Mouse (Mus musculus) brown adipose tissue, adult 24 weeks (tissue): Measurements from ENCODE around the gene Zdhhc12. TPM values are rescaled to one million over a fixed set of nuclear protein-coding genes. Genes with fewer than 3 reads are reported as not detected.
"Not testable (repeated sequence)": the region's sequence is repeated elsewhere in the genome, so short reads cannot be mapped to it uniquely, and the experiment has no call there.

Experiments used
- H3K27ac ChIP-seq: fragments of 200-500 bp; replicated peaks from 2 replicates; pipeline ENCODE4 v1.5.1; 2012; ENCODE audit warnings: low read depth, mild to moderate bottlenecking, low read length
- H3K4me1 ChIP-seq: fragments of 200-500 bp; 2 replicates; pipeline ENCODE4 v1.6.1; 2012; ENCODE audit warnings: low read length, mixed read lengths; ENCODE audit not compliant: control insufficient read depth, insufficient read depth, insufficient read length
- H3K4me3 ChIP-seq: fragments of 200-500 bp; 2 replicates; pipeline ENCODE4 v1.5.1; 2012; ENCODE audit warnings: low read depth, mild to moderate bottlenecking, low read length, moderate library complexity; ENCODE audit not compliant: insufficient read depth
- polyA plus RNA-seq: library from polyadenylated mRNA; stranded (reverse); fragments of >200 nt; gene quantifications from 2 replicates; pipeline ENCODE4 v1.2.4, GENCODE M21; 2012; ENCODE audit not compliant: missing spikeins, insufficient read depth, insufficient read length

The Zdhhc12 gene
- polyA plus RNA-seq: 3.8 and 5.7 TPM in 2 replicates

DNA sequence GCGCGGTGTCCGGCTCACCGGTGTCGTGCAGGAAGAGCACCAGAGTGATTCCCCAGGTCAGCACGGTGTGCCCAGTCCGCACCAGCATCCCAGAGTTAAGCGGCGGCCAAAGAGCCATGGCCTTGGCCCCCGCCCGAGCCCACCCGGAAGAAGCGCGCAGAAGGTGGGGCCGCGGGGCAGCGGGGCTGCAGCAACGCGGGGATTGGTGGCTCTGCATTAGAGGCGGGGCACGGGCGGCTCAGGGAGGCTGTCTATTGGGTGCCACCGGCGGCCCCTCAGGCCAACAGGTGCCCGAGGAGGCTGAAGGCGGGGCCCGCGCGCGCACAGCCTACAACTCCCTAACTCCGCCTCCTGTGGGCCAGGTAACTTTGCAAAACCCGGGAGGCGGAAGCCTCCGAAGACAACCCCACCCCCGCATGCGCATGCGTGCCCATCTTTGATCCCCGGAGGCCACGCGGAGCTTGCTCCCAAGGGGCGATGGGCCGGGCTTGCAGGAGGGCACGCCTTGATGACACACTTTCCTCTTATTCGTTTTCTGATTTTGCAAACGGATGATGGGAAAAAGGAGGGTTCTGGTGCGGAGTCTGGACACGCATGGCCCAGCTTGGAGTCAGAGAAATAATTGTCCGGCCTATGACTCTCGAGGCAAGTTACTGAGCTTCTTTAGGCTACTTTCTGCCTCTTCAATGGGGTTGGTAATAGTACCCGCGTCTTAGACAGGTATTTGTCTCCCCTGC is at the start of gene Zdhhc12:
Gene Zdhhc12, minus strand, starts transcription at position 178 of the 737 bp plus-strand sequence.
- peak within 1 kb of the TSS; percentile 62 for H3K4me3 ChIP-seq
- 0 out of 2 replicates have a peak within 1 kb of the TSS, but pooled peaks have one; percentile 1 for H3K27ac ChIP-seq
- peaks cover 3% of the 10 kb centered on the region; the same call in 1 of the 2 replicates for H3K4me1 ChIP-seq

DNA sequence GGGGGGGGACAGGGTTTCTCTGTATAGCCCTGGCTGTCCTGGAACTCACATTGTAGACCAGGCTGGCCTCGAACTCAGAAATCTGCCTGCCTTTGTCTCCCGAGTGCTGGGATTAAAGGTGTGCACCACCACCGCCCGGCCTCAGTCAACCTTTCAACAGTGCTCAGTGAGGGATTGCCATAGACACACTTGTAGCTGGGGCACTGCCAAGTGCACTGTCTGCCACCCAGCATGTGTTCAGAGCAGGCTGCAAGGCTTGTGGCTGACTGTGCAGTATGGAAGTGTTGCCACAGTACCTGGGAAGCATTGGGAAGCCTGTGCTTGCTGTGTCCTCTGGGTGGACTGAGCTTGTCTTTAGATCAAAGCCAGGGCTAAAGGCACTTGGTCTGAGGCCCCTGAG is 46.6 kb upstream of the Zdhhc12 start:
- H3K4me3 ChIP-seq, H3K4me1 ChIP-seq, H3K27ac ChIP-seq: not testable (repeated sequence)

- Histone ChIP-seq H3K4me1 (peaks cover 12% of the 10 kb centered on the region), H3K4me3 (no peak overlapping the region), H3K27ac (no peak overlapping the region)
Measured at GRCm38 (mm10) chr2:30136458-30136857, 43.0 kb upstream of the Zdhhc12 start.

GRCm38 (mm10) chr2:30134928-30135620 is 41.6 kb upstream of the Zdhhc12 start:
- H3K4me1 ChIP-seq: peaks cover 12% of the 10 kb centered on the region
- H3K27ac ChIP-seq: peak overlapping the region; percentile 60
- H3K4me3 ChIP-seq: peak overlapping the region; percentile 83

DNA sequence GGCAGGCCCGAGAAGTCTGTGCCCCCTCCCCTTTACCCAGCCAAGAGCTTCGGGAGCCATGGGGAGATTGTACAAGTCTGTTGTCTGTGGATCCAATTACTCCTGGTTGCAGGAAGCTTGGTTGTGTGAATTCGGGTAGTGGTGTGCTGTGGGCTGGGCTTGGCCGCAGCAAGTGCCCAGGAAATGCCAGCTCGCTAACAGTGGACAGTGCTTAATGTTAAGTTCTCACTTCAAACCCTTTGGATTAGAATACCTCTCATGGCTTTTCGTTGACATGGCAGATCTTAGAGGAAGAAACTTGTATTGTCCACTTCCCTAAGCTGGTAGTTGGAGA is 40.9 kb upstream of the Zdhhc12 start:
- H3K4me3 ChIP-seq: peak overlapping the region; percentile 83
- peak overlapping the region; percentile 60 for H3K27ac ChIP-seq
- H3K4me1 ChIP-seq: peaks cover 12% of the 10 kb centered on the region

DNA sequence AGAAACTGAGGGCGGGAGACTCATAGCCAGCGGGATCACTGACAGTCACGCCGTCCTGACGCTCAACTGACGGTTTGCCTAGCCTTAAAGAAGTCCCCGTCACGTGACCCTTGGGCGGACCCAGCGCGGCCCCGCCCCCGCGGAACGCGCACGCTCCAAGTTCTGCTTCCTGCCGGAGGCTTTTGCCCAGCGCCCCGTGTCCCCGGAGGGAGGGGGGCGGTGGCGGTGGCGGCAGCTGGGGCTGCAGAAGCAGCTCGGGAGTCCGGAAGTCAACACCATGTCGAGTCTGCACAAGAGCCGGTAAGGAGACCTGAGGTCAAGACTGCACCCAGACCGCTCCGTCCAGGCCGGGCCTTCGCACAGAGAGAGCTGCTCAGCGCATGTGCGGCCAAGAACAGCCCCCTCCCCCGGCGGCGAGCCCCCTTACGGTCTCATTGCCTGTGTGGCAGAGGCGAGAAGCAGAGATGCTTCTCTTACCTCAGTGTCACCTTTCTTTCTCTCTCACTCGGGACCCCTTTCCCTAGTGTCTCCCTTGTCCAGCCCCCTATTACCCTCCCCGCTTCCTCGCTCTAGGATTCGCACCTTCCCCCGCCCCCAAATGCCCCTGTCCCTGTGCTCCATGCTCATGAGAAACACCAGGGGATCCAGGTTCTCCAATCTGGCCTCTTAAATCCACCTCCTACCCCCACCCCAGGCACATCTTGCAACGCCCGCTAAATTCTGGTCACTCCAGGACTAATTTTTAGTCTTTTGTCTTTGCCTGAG is 40.3 kb upstream of the Zdhhc12 start, which contains the start of gene Tbc1d13:
Gene Tbc1d13, plus strand, starts transcription at position 134 of the 765 bp plus-strand sequence.
- peaks cover 12% of the 10 kb centered on the region for H3K4me1 ChIP-seq
- peak within 1 kb of the TSS; percentile 89 for H3K27ac ChIP-seq
- H3K4me3 ChIP-seq: peak within 1 kb of the TSS; percentile 83

- H3K4me1 ChIP-seq: peaks cover 12% of the 10 kb centered on the region
- peak overlapping the region; percentile 60 for H3K4me3 ChIP-seq
- H3K27ac ChIP-seq: peak overlapping the region; percentile 89
Measured at GRCm38 (mm10) chr2:30132801-30133612, 39.6 kb upstream of the Zdhhc12 start.

DNA sequence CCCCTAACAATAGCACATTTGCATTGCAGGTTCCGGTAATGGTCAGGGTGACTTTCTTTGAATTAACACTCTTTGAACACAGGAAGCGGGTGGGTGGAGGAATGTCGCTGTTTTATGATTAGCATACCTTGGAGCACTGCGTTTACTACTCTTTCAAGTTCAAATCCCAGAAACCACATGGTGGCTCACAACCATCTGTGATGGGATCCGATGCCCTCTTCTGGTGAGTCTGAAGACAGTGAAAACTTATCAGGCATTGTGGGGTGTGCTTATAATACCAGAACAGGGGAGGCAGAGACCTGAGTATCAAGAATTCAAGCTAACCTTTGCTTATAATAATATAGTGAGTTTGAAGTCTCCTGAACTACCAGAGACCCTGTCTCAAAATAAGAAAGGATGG is 37.8 kb upstream of the Zdhhc12 start:
- H3K4me1 ChIP-seq: peaks cover 12% of the 10 kb centered on the region
- not testable (repeated sequence) for H3K4me3 ChIP-seq, H3K27ac ChIP-seq

- H3K4me3 ChIP-seq: no peak overlapping the region
- H3K27ac ChIP-seq: no peak overlapping the region
- peaks cover 10% of the 10 kb centered on the region for H3K4me1 ChIP-seq
Measured at GRCm38 (mm10) chr2:30130156-30130555, 36.7 kb upstream of the Zdhhc12 start.

DNA sequence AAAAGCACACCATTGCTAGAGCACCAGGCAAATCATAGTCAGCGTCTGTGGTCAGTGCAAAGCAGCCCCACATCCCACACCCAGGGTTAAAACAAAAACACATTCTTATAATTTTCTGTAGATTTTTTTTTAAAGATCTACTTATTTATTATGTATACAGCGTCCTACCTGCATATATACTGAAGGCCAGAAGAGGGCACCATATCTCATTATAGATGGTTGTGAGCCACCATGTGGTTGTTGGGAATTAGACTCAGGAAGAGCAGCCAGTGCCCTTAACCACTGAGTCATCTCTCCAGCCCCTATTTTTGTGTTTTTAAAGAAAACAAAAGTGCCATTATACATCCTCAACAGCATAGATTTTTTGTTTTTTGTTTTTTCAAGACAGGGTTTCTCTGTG is 35.3 kb upstream of the Zdhhc12 start:
- no peak overlapping the region for H3K4me3 ChIP-seq
- peaks cover 4% of the 10 kb centered on the region; the same call in 1 of the 2 replicates for H3K4me1 ChIP-seq
- H3K27ac ChIP-seq: no peak overlapping the region

GRCm38 (mm10) chr2:30124472-30125274 is 31.2 kb upstream of the Zdhhc12 start, which contains the start of gene Zer1:
TSS of gene Zer1 (minus strand) at chr2:30124585.
- Histone ChIP-seq H3K4me3 (peak within 1 kb of the TSS; percentile 89), H3K27ac (peak within 1 kb of the TSS; percentile 91), H3K4me1 (no peaks in the 10 kb centered on the region)

DNA sequence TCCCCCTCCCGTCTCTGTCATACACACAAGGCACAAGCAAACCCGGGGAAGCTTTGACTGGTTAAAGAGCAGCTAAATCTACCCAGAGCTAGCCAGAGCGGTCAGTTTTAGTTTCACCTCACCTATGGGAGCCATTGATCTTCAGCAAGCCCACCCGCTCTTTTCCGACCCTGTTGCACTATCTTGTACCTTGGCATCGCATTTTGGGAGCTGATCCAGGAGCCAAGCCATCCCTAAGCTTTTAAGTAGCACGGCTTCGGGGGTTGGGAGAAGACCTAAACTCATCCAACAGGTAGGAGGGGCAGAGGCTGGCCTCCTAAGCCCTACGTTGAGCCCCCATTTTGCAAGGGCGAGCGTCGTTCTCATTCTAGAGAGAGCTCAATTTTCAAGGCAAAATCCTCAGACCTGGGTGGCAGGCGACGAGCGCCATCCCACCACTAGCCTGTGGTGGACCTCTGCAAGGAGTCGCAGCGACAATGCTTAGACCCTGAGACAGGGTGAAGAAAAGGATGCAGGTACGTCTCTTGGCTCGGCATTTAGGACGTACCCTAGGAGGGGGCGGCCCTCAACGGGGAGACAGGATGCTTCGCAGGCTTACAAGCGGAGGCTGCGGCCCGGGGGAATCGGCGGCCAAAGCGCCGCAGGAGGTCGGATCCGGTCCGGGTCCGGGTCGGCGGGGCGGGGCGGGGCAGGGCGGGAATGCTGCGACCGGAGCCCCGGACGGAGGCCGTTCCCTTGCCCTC is 30.5 kb upstream of the Zdhhc12 start:
- peak overlapping the region; percentile 89 for H3K4me3 ChIP-seq
- H3K4me1 ChIP-seq: no peaks in the 10 kb centered on the region
- H3K27ac ChIP-seq: peak overlapping the region; percentile 64

DNA sequence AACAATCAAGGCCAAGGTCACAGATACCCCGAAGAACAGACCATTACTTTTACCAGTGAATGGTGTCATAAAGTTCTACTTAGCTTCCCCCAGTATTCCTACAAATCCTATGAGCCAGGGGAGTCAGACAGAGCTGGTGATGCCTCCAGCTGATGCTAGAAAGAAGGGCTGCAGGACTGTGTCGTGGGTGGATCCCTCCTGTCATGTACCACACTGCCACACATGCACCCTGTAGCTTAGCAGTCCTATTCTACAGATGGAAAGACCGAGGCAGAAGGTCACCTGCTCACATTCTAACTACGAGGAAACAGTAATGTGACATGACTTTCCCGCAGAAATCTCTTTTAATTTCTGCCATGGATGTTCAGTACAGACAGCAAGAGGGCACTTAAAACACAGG is 29.3 kb upstream of the Zdhhc12 start:
- H3K4me1 ChIP-seq: no peaks in the 10 kb centered on the region
- H3K27ac ChIP-seq: no peak overlapping the region

More for the DNA sequence above, 29.3 kb upstream of the Zdhhc12 start:
- 0 out of 2 replicates have a peak overlapping the region, but pooled peaks have one; percentile 3 for H3K4me3 ChIP-seq
